Mouse (Mus musculus) stomach, postnatal 0 days (tissue): ENCODE data around the gene Acoxl. TPM values are rescaled to one million over a fixed set of nuclear protein-coding genes. Genes with fewer than 3 reads are reported as not detected.

ENCODE experiments used
- ATAC-seq: fragments of 200-750 bp; cut with Nextera tagmentation; 2 replicates; pipeline ENCODE4 v1.8.0; 2017; ENCODE audit not compliant: low FRiP score, low TSS enrichment
- DNase-seq: peaks from one replicate; pipeline ENCODE4 v3.0.0-alpha.2; 2016; ENCODE audit warnings: low spot score
- H3K27ac ChIP-seq: fragments of 300-500 bp; sonication (generic); replicated peaks from 2 replicates; pipeline ENCODE4 v1.5.1; 2014; ENCODE audit warnings: mild to moderate bottlenecking, control low read depth
- H3K27me3 ChIP-seq: fragments of 300-500 bp; sonication (generic); 2 replicates; pipeline ENCODE4 v1.6.1; 2014; ENCODE audit warnings: low read length; ENCODE audit not compliant: control insufficient read depth, insufficient read depth
- H3K36me3 ChIP-seq: fragments of 300-500 bp; sonication (generic); 2 replicates; pipeline ENCODE4 v1.6.1; 2014; ENCODE audit warnings: low read length, mixed read lengths; ENCODE audit not compliant: control insufficient read depth, insufficient read depth
- H3K4me1 ChIP-seq: fragments of 300-500 bp; sonication (generic); replicated peaks from 2 replicates; pipeline ENCODE4 v1.6.1; 2014; ENCODE audit warnings: antibody characterized with exemption; ENCODE audit not compliant: control insufficient read depth, insufficient read depth
- H3K4me2 ChIP-seq: fragments of 300-500 bp; sonication (generic); replicated peaks from 2 replicates; pipeline ENCODE4 v1.6.1; 2014; ENCODE audit warnings: low read depth, mild to moderate bottlenecking, control low read depth, moderate library complexity
- H3K4me3 ChIP-seq: fragments of 300-500 bp; sonication (generic); 2 replicates; pipeline ENCODE4 v1.5.1; 2014; ENCODE audit warnings: low read depth, low read length, control low read depth
- H3K9ac ChIP-seq: fragments of 300-500 bp; sonication (generic); 2 replicates; pipeline ENCODE4 v1.6.1; 2014; ENCODE audit warnings: mild to moderate bottlenecking, low read length, control low read depth, mixed read lengths
- H3K9me3 ChIP-seq: fragments of 300-500 bp; sonication (generic); 2 replicates; pipeline ENCODE4 v1.6.1; 2016; ENCODE audit warnings: low read length; ENCODE audit not compliant: control insufficient read depth
- CTCF ChIP-seq: IDR thresholded peaks from 2 replicates; pipeline ENCODE4 v1.5.1; 2016; ENCODE audit warnings: antibody characterized with exemption, low read depth, mild to moderate bottlenecking, moderate library complexity
- EP300 ChIP-seq: optimal IDR thresholded peaks from 2 replicates; pipeline ENCODE3; 2016; ENCODE audit warnings: antibody characterized with exemption
- WGBS: fragments of 180-500 bp; shearing (Covaris S2); extraction: QIAGEN DNeasy Blood & Tissue Kit; methylation state at CpG from one replicate; pipeline ENCODE4 v1.1.7; 2014; 5-methylcytosine and 5-hydroxymethylcytosine counted together
- polyA plus RNA-seq: library from polyadenylated mRNA; unstranded; fragments of >200 nt; fragmentation: Nextera tagmentation; extraction: Ambion mirVana; gene quantifications from 2 replicates; pipeline ENCODE4 v1.2.1, GENCODE M21; 2015

The Acoxl gene
- polyA plus RNA-seq, 1 experiment from 2014 or later = 0.17 TPM

DNA sequence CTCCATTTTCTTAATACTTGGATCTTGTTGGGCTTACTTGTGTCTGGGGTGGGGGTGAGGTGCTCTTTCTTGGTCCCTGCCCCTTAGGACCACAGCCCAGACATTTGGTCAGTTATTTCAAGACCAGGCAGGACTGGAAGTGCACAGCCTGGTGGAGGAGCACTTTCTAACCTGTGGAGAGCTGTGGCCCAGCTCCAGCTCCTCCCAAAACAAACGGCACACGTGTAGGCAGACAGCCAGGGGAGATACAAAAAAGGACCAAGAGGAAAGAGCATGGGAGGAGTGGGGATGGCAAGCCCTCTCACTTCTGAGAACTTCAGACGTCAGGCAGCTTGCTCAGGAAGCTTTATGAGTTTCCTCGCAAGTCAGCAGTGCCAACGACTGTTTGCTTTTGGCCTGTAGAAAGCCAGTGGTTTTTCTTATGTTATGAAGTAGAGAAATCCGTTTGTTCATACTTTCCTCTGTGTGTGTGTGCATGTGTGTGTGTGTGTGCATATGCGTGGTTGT is 321.0 kb downstream of the Acoxl start:
- TF ChIP-seq EP300 (no peak), CTCF (peak; percentile 41)
- no peak for DNase-seq

DNA sequence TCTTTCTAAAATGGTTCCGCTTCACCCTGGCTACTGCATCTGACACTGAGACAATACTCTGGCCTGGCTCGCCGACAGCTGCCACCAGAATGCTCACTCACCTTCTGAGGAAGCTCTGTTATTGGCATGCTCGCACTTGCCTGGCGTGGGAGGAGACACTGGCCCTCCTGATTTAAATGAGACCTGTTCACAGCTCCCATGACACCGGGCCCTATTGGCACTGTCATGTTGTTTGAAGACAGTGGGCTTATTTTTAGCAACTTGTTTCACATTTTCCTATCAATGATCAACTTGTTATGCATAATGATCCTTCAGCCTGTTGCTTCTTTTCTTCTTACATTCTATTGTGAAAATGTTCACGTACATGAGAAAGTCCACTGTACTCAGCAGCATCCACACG is 324.5 kb downstream of the Acoxl start:
- Histone ChIP-seq H3K4me2 (no peak overlapping the region), H3K27ac (no peak overlapping the region), H3K27me3 (no peaks in the 10 kb centered on the region), H3K9ac (no peak overlapping the region), H3K9me3 (no peaks in the 10 kb centered on the region), H3K4me3 (no peak overlapping the region), H3K36me3 (no peaks in the 10 kb centered on the region), H3K4me1 (peaks cover 12% of the 10 kb centered on the region; the same call in 1 of the 2 replicates)
- 77% methylated on average over 8 of the region's 8 CpGs for WGBS
- TF ChIP-seq EP300 = no peak
- TF ChIP-seq CTCF = no peak
- DNase-seq = no peak
- ATAC-seq = no peak

More for the DNA sequence above, 321.0 kb downstream of the Acoxl start:
- Histone ChIP-seq H3K27ac (no peak overlapping the region), H3K9me3 (no peaks in the 10 kb centered on the region), H3K9ac (no peak overlapping the region), H3K4me2 (no peak overlapping the region), H3K4me3 (no peak overlapping the region), H3K27me3 (no peaks in the 10 kb centered on the region), H3K4me1 (peaks cover 8% of the 10 kb centered on the region; the same call in 1 of the 2 replicates), H3K36me3 (no peaks in the 10 kb centered on the region)
- no peak for ATAC-seq
- 32% methylated on average over 7 of the region's 7 CpGs for WGBS

DNA sequence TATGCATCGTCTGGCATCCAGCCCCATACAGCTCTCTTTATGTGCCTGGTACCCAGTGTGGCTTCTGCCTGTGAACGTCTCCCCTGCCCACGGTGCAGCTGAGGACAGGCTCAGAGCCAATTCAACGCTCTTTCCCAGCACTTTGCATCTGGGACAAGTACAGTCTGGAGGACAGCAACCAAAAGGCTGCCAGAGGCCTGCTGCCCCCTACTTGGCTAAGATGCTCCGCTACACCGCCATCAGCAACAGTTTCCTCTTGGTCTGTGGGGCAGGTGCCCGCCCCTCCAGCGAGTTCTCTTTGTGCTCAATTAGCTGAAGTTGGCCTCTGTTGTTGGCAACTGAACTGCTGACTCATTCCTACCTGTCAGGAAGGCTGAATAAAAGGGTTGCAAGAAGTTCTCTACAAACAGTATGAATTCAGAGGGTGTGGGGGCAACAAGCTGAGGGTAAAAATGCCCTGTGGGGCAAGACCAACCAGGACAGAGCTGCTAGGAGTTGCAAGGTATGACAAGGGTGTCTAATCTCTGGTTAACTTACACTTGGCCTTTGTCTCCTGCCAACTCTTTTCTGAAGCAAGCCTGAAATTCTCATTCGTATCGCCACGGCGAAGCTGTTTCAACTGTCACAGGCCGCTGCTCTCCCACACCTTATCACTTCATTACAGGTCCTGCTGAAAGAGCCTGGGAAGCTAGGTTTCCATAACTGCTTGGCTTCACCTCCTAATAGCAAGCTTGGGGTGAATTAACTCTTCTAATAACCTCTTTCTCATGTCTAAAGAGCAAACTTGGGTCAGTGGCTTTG is 328.1 kb downstream of the Acoxl start:
- Histone ChIP-seq H3K4me3 (no peak overlapping the region), H3K27me3 (no peaks in the 10 kb centered on the region), H3K9me3 (no peaks in the 10 kb centered on the region), H3K27ac (0 out of 2 replicates have a peak overlapping the region, but pooled peaks have one; percentile 2), H3K4me2 (no peak overlapping the region), H3K4me1 (peaks cover 8% of the 10 kb centered on the region; the same call in 1 of the 2 replicates), H3K9ac (no peak overlapping the region), H3K36me3 (no peaks in the 10 kb centered on the region)
- ATAC-seq (peak; percentile 57), DNase-seq (peak; percentile 63)
- WGBS = 45% methylated on average over 13 of the region's 13 CpGs
- TF ChIP-seq EP300 = no peak
- TF ChIP-seq CTCF = peak; percentile 31; the same call in 1 of the 2 replicates

DNA sequence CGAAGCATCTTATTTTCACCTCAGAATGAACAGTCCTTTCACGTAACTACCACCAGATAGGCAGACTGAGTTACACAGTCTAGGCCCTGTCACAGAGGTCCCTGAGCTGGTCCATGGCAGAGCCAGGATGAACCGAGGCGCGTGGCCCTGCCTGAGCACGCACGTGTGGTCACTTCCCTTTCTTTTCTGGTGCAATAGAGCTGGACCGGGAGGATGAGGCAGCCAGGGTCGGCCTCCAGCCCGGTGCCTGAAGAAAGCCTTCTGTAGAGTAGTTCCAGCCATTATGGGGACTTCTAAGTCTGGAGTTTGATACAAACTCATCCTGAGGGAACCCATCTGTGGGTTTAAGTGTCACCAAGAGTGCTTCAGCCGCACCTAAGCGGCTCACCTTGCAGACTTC is 329.3 kb downstream of the Acoxl start:
- ATAC-seq = no peak

DNA sequence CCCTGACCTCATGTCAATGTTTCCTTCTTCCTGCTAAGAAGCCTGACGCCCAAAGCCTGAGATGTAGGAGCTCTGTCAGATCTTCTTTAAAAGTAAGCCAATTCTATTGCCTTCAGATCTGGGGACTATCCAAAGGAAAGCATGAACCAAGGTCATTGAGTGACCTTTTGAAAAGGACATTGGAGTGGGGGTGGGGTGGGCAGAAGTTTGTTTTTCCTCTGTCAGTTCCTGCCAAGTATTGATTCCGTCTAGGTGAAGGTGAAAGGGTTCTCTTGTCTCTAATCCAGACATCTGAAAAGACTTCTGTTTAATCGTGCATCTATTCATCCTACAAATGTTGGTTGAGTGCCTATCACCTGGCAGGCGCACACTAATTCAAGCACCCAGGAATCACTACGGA is 330.8 kb downstream of the Acoxl start:
- WGBS = 68% methylated on average over 5 of the region's 5 CpGs
- ATAC-seq = no peak
- no peak overlapping the region for H3K4me3 ChIP-seq

More for the DNA sequence above, 329.3 kb downstream of the Acoxl start:
- Histone ChIP-seq H3K4me3 (no peak overlapping the region), H3K27ac (no peak overlapping the region), H3K4me1 (peaks cover 8% of the 10 kb centered on the region; the same call in 1 of the 2 replicates), H3K9ac (no peak overlapping the region), H3K36me3 (no peaks in the 10 kb centered on the region), H3K9me3 (no peaks in the 10 kb centered on the region), H3K4me2 (no peak overlapping the region), H3K27me3 (no peaks in the 10 kb centered on the region)
- no peak for TF ChIP-seq EP300
- no peak for TF ChIP-seq CTCF
- no peak for DNase-seq
- 95% methylated on average over 12 of the region's 12 CpGs for WGBS

DNA sequence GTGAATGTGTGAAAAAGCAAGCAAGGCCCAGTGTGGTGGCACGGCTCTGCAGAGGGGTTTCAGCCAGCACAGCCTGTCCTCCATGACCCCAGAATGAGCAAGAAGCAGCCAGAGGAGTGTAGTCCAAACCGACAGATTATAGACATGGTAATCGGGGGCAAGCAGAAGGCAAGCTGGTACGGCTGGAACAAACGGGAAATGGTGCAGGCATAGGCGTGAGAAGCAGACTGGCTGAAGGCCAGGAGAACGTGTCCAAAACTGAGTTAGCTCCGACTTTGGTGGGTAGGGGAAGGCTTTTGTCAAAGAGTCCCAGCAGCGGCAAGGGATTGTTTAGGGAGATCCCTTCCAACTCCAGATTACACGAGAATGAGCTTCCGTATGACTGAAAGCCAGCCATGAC is 331.3 kb downstream of the Acoxl start:
- TF ChIP-seq EP300 (no peak), CTCF (no peak)
- ATAC-seq (no peak), DNase-seq (no peak)
- Histone ChIP-seq H3K27me3 (no peaks in the 10 kb centered on the region), H3K4me2 (no peak overlapping the region), H3K9me3 (no peaks in the 10 kb centered on the region), H3K36me3 (no peaks in the 10 kb centered on the region), H3K4me3 (no peak overlapping the region), H3K9ac (no peak overlapping the region), H3K27ac (no peak overlapping the region), H3K4me1 (peaks cover 11% of the 10 kb centered on the region; the same call in 1 of the 2 replicates)
- WGBS = 46% methylated on average over 11 of the region's 11 CpGs

More for the DNA sequence above, 330.8 kb downstream of the Acoxl start:
- H3K9ac ChIP-seq = no peak overlapping the region
- no peaks in the 10 kb centered on the region for H3K27me3 ChIP-seq
- no peak for DNase-seq
- no peaks in the 10 kb centered on the region for H3K36me3 ChIP-seq
- peaks cover 10% of the 10 kb centered on the region; the same call in 1 of the 2 replicates for H3K4me1 ChIP-seq
- no peak overlapping the region for H3K4me2 ChIP-seq
- no peak for TF ChIP-seq CTCF
- no peak for TF ChIP-seq EP300
- H3K27ac ChIP-seq = no peak overlapping the region
- no peaks in the 10 kb centered on the region for H3K9me3 ChIP-seq
